Mouse (Mus musculus): ENCODE measurements around the gene Hgf. TPM values are rescaled to one million over a fixed set of nuclear protein-coding genes. Genes with fewer than 3 reads are reported as not detected.

Hgf gene
- polyA plus RNA-seq, 1 experiment from 2014 or later, result 0.13 TPM

GRCm38 (mm10) chr5:16597996-16598395 is 44.7 kb downstream of the Hgf start:
- no peak overlapping the region for H3K27ac ChIP-seq
- H3K27me3 ChIP-seq, result no peaks in the 10 kb centered on the region
- H3K4me2 ChIP-seq, result no peak overlapping the region
- H3K9ac ChIP-seq, result no peak overlapping the region
- WGBS, result 71% methylated on average over 6 of the region's 6 CpGs
- H3K4me1 ChIP-seq (replicated peaks), result no peaks in the 10 kb centered on the region
- H3K9me3 ChIP-seq, result no peaks in the 10 kb centered on the region
- ATAC-seq (ENCODE audit: low FRiP score), result no peak
- H3K4me3 ChIP-seq, result no peak overlapping the region
- no peaks in the 10 kb centered on the region for H3K36me3 ChIP-seq

- Histone ChIP-seq H3K27me3 (no peaks in the 10 kb centered on the region), H3K4me3 (no peak overlapping the region), H3K4me2 (no peak overlapping the region), H3K27ac (no peak overlapping the region), H3K9me3 (no peaks in the 10 kb centered on the region), H3K36me3 (no peaks in the 10 kb centered on the region), H3K9ac (no peak overlapping the region), H3K4me1 (replicated peaks) (no peaks in the 10 kb centered on the region)
- WGBS, result 86% methylated on average over 1 of the region's 1 CpGs
- ATAC-seq (ENCODE audit: low FRiP score), result no peak
These were observed 48.2 kb downstream of the Hgf start for GRCm38 (mm10) chr5:16601463-16601862.

GRCm38 (mm10) chr5:16632996-16633395 is 79.7 kb downstream of the Hgf start:
- Histone ChIP-seq H3K27me3 (no peaks in the 10 kb centered on the region), H3K9me3 (no peaks in the 10 kb centered on the region), H3K9ac (no peak overlapping the region), H3K4me1 (replicated peaks) (no peaks in the 10 kb centered on the region), H3K4me2 (no peak overlapping the region), H3K36me3 (no peaks in the 10 kb centered on the region), H3K4me3 (no peak overlapping the region), H3K27ac (no peak overlapping the region)
- WGBS, result 76% methylated on average over 1 of the region's 1 CpGs
- ATAC-seq (ENCODE audit: low FRiP score), result no peak

GRCm38 (mm10) chr5:16646417-16646816 is 93.1 kb downstream of the Hgf start:
- WGBS, result 47% methylated on average over 7 of the region's 7 CpGs
- peak overlapping the region; percentile 18; the same call in 1 of the 2 replicates for H3K4me2 ChIP-seq
- H3K4me1 ChIP-seq (replicated peaks), result 0 out of 2 replicates have a peak, but pooled peaks cover 5% of the 10 kb centered on the region
- H3K36me3 ChIP-seq, result no peaks in the 10 kb centered on the region
- H3K9me3 ChIP-seq, result no peaks in the 10 kb centered on the region
- no peaks in the 10 kb centered on the region for H3K27me3 ChIP-seq
- H3K27ac ChIP-seq, result no peak overlapping the region
- ATAC-seq (ENCODE audit: low FRiP score), result 0 out of 2 replicates have a peak, but pooled peaks have one; percentile 43
- H3K4me3 ChIP-seq, result no peak overlapping the region
- no peak overlapping the region for H3K9ac ChIP-seq

GRCm38 (mm10) chr5:16647701-16648100 is 94.4 kb downstream of the Hgf start:
- no peak for ATAC-seq (ENCODE audit: low FRiP score)
- Histone ChIP-seq H3K9ac (no peak overlapping the region), H3K36me3 (no peaks in the 10 kb centered on the region), H3K4me2 (no peak overlapping the region), H3K27me3 (no peaks in the 10 kb centered on the region), H3K4me1 (replicated peaks) (0 out of 2 replicates have a peak, but pooled peaks cover 5% of the 10 kb centered on the region), H3K27ac (no peak overlapping the region), H3K9me3 (no peaks in the 10 kb centered on the region), H3K4me3 (no peak overlapping the region)

- WGBS, result 91% methylated on average over 1 of the region's 1 CpGs
- no peaks in the 10 kb centered on the region for H3K9me3 ChIP-seq
- no peak overlapping the region for H3K4me3 ChIP-seq
- no peaks in the 10 kb centered on the region for H3K27me3 ChIP-seq
- H3K4me1 ChIP-seq (replicated peaks), result 0 out of 2 replicates have a peak, but pooled peaks cover 5% of the 10 kb centered on the region
- no peak for ATAC-seq (ENCODE audit: low FRiP score)
- H3K36me3 ChIP-seq, result no peaks in the 10 kb centered on the region
- H3K9ac ChIP-seq, result no peak overlapping the region
- no peak overlapping the region for H3K27ac ChIP-seq
- H3K4me2 ChIP-seq, result no peak overlapping the region
These were observed 96.9 kb downstream of the Hgf start for GRCm38 (mm10) chr5:16650240-16650639.

- no peak overlapping the region for H3K4me2 ChIP-seq
- no peaks in the 10 kb centered on the region for H3K36me3 ChIP-seq
- 70% methylated on average over 7 of the region's 7 CpGs for WGBS
- no peak overlapping the region for H3K27ac ChIP-seq
- H3K9me3 ChIP-seq, result no peaks in the 10 kb centered on the region
- H3K4me3 ChIP-seq, result no peak overlapping the region
- H3K27me3 ChIP-seq, result no peaks in the 10 kb centered on the region
- H3K9ac ChIP-seq, result no peak overlapping the region
- no peak for ATAC-seq (ENCODE audit: low FRiP score)
- H3K4me1 ChIP-seq (replicated peaks), result no peaks in the 10 kb centered on the region
These were observed 100.7 kb downstream of the Hgf start for GRCm38 (mm10) chr5:16654022-16654421.

Other genes starting within 250 kb of the Hgf start
- gene Gm28710, start 238.3 kb downstream of the Hgf start, polyA plus RNA-seq (2015; fragmentation: Nextera tagmentation; extraction: Ambion mirVana), result not detected in 2 replicates